Mouse (Mus musculus) spleen, adult 2 months (tissue): Measurements from ENCODE around the gene Sarm1.

Experiments
- CTCF ChIP-seq: fragments of 200-500 bp; IDR thresholded peaks from 2 replicates; pipeline ENCODE4 v1.5.1; 2011; ENCODE audit warnings: mild to moderate bottlenecking, inconsistent platforms; ENCODE audit not compliant: insufficient read depth, insufficient read length, insufficient replicate concordance; ENCODE audit errors: extremely low read depth
- POLR2A ChIP-seq: fragments of 200-500 bp; IDR thresholded peaks from 2 replicates; pipeline ENCODE4 v1.6.1; 2011; ENCODE audit warnings: low read depth, low read length, inconsistent platforms

- TF ChIP-seq CTCF = no peak
- TF ChIP-seq POLR2A = no peak
Measured at GRCm38 (mm10) chr11:78502909-78503650, 5.5 kb upstream of the Sarm1 start, which contains the start of gene Sebox.
